Mouse (Mus musculus): ENCODE measurements around the gene Rnf114. TPM values are rescaled to one million over a fixed set of nuclear protein-coding genes. Genes with fewer than 3 reads are reported as not detected.

The Rnf114 gene
- polyA plus RNA-seq (2015; fragmentation: Nextera tagmentation; extraction: Ambion mirVana), result 131 and 140 TPM in 2 replicates

GRCm38 (mm10) chr2:167491757-167492708 is at the start of gene Rnf114:
Gene Rnf114, plus strand, starts transcription at chr2:167492645.
- H3K4me3 ChIP-seq, result peak within 1 kb of the TSS; percentile 81
- peak; percentile 55 for ATAC-seq (replicated peaks)
- no peaks in the 10 kb centered on the region for H3K9me3 ChIP-seq
- peak within 1 kb of the TSS; percentile 82 for H3K4me2 ChIP-seq
- H3K4me1 ChIP-seq, result peaks cover 24% of the 10 kb centered on the region
- H3K27ac ChIP-seq, result peak within 1 kb of the TSS; percentile 98
- 3% methylated on average over 51 of the region's 52 CpGs for WGBS
- no peaks in the 10 kb centered on the region for H3K36me3 ChIP-seq (replicated peaks)
- no peaks in the 10 kb centered on the region for H3K27me3 ChIP-seq (replicated peaks)
- H3K9ac ChIP-seq, result peak within 1 kb of the TSS; percentile 94

- no peak overlapping the region for H3K4me2 ChIP-seq
- no peaks in the 10 kb centered on the region for H3K9me3 ChIP-seq
- WGBS, result 95% methylated on average over 4 of the region's 4 CpGs
- no peak overlapping the region for H3K4me3 ChIP-seq
- H3K27me3 ChIP-seq (replicated peaks), result no peaks in the 10 kb centered on the region
- H3K4me1 ChIP-seq, result no peaks in the 10 kb centered on the region
- ATAC-seq (replicated peaks), result no peak
- H3K9ac ChIP-seq, result no peak overlapping the region
- peaks cover 14% of the 10 kb centered on the region for H3K36me3 ChIP-seq (replicated peaks)
- H3K27ac ChIP-seq, result no peak overlapping the region
These were observed 48.8 kb upstream of the Rnf114 start for GRCm38 (mm10) chr2:167443411-167444193.

GRCm38 (mm10) chr2:167445911-167446780 is 46.3 kb upstream of the Rnf114 start:
- H3K4me1 ChIP-seq, result no peaks in the 10 kb centered on the region
- H3K27me3 ChIP-seq (replicated peaks), result no peaks in the 10 kb centered on the region
- no peak overlapping the region for H3K9ac ChIP-seq
- 80% methylated on average over 20 of the region's 20 CpGs for WGBS
- H3K4me3 ChIP-seq, result no peak overlapping the region
- ATAC-seq (replicated peaks), result no peak
- H3K36me3 ChIP-seq (replicated peaks), result peaks cover 21% of the 10 kb centered on the region
- H3K27ac ChIP-seq, result no peak overlapping the region
- H3K9me3 ChIP-seq, result no peaks in the 10 kb centered on the region
- no peak overlapping the region for H3K4me2 ChIP-seq

GRCm38 (mm10) chr2:167447207-167447606 is 45.2 kb upstream of the Rnf114 start:
- Histone ChIP-seq H3K4me3 (no peak overlapping the region), H3K9ac (no peak overlapping the region), H3K27me3 (replicated peaks) (no peaks in the 10 kb centered on the region), H3K4me1 (no peaks in the 10 kb centered on the region), H3K27ac (no peak overlapping the region), H3K4me2 (no peak overlapping the region), H3K36me3 (replicated peaks) (peaks cover 19% of the 10 kb centered on the region), H3K9me3 (no peaks in the 10 kb centered on the region)
- ATAC-seq (replicated peaks), result no peak
- WGBS, result 88% methylated on average over 7 of the region's 7 CpGs

GRCm38 (mm10) chr2:167447629-167448028 is 44.8 kb upstream of the Rnf114 start:
- H3K4me1 ChIP-seq, result no peaks in the 10 kb centered on the region
- H3K9ac ChIP-seq, result no peak overlapping the region
- H3K9me3 ChIP-seq, result no peaks in the 10 kb centered on the region
- H3K27me3 ChIP-seq (replicated peaks), result no peaks in the 10 kb centered on the region
- 95% methylated on average over 8 of the region's 8 CpGs for WGBS
- H3K4me3 ChIP-seq, result no peak overlapping the region
- ATAC-seq (replicated peaks), result no peak
- H3K27ac ChIP-seq, result no peak overlapping the region
- peaks cover 18% of the 10 kb centered on the region for H3K36me3 ChIP-seq (replicated peaks)
- no peak overlapping the region for H3K4me2 ChIP-seq

GRCm38 (mm10) chr2:167449331-167450275 is 42.8 kb upstream of the Rnf114 start:
- Histone ChIP-seq H3K27ac (no peak overlapping the region), H3K4me2 (no peak overlapping the region), H3K27me3 (replicated peaks) (no peaks in the 10 kb centered on the region), H3K9ac (no peak overlapping the region), H3K36me3 (replicated peaks) (peaks cover 12% of the 10 kb centered on the region), H3K9me3 (no peaks in the 10 kb centered on the region), H3K4me3 (no peak overlapping the region), H3K4me1 (no peaks in the 10 kb centered on the region)
- ATAC-seq (replicated peaks), result no peak
- WGBS, result 94% methylated on average over 21 of the region's 21 CpGs

- 92% methylated on average over 8 of the region's 8 CpGs for WGBS
- ATAC-seq (replicated peaks), result no peak
- H3K4me1 ChIP-seq, result no peaks in the 10 kb centered on the region
- peaks cover 17% of the 10 kb centered on the region for H3K36me3 ChIP-seq (replicated peaks)
- no peak overlapping the region for H3K4me2 ChIP-seq
- H3K9me3 ChIP-seq, result no peaks in the 10 kb centered on the region
- H3K9ac ChIP-seq, result no peak overlapping the region
- H3K27me3 ChIP-seq (replicated peaks), result no peaks in the 10 kb centered on the region
- H3K27ac ChIP-seq, result no peak overlapping the region
- H3K4me3 ChIP-seq, result no peak overlapping the region
These were observed 41.8 kb upstream of the Rnf114 start for GRCm38 (mm10) chr2:167450647-167451046.

GRCm38 (mm10) chr2:167453814-167454213 is 38.6 kb upstream of the Rnf114 start:
- H3K9ac ChIP-seq, result no peak overlapping the region
- no peak for ATAC-seq (replicated peaks)
- peaks cover 23% of the 10 kb centered on the region for H3K36me3 ChIP-seq (replicated peaks)
- H3K9me3 ChIP-seq, result no peaks in the 10 kb centered on the region
- H3K4me1 ChIP-seq, result no peaks in the 10 kb centered on the region
- 79% methylated on average over 3 of the region's 3 CpGs for WGBS
- no peaks in the 10 kb centered on the region for H3K27me3 ChIP-seq (replicated peaks)
- no peak overlapping the region for H3K4me2 ChIP-seq
- H3K4me3 ChIP-seq, result no peak overlapping the region
- no peak overlapping the region for H3K27ac ChIP-seq

GRCm38 (mm10) chr2:167456361-167457020 is 36.0 kb upstream of the Rnf114 start:
- Histone ChIP-seq H3K4me1 (no peaks in the 10 kb centered on the region), H3K9ac (no peak overlapping the region), H3K36me3 (replicated peaks) (peaks cover 12% of the 10 kb centered on the region; the same call in 1 of the 2 replicates), H3K27me3 (replicated peaks) (no peaks in the 10 kb centered on the region), H3K4me3 (no peak overlapping the region), H3K4me2 (no peak overlapping the region), H3K27ac (no peak overlapping the region), H3K9me3 (no peaks in the 10 kb centered on the region)
- no peak for ATAC-seq (replicated peaks)
- WGBS, result 86% methylated on average over 5 of the region's 5 CpGs

GRCm38 (mm10) chr2:167457213-167457612 is 35.2 kb upstream of the Rnf114 start:
- WGBS, result 91% methylated on average over 7 of the region's 9 CpGs
- no peak for ATAC-seq (replicated peaks)
- H3K4me1 ChIP-seq, result no peaks in the 10 kb centered on the region
- H3K4me3 ChIP-seq, result no peak overlapping the region
- H3K9me3 ChIP-seq, result no peaks in the 10 kb centered on the region
- H3K4me2 ChIP-seq, result no peak overlapping the region
- no peak overlapping the region for H3K9ac ChIP-seq
- H3K27me3 ChIP-seq (replicated peaks), result no peaks in the 10 kb centered on the region
- H3K27ac ChIP-seq, result no peak overlapping the region
- peaks cover 12% of the 10 kb centered on the region; the same call in 1 of the 2 replicates for H3K36me3 ChIP-seq (replicated peaks)
